Mouse (Mus musculus) G1E (cell line): ENCODE results near the gene Magi2. TPM values are rescaled to one million over a fixed set of nuclear protein-coding genes. Genes with fewer than 3 reads are reported as not detected.
"Not testable (repeated sequence)": the region's sequence is repeated elsewhere in the genome, so short reads cannot be mapped to it uniquely, and the experiment has no call there.

Source experiments
- ATAC-seq: 2 replicates; pipeline ENCODE4 v1.8.0; 2016; ENCODE audit warnings: mild to moderate bottlenecking; ENCODE audit not compliant: insufficient number of reproducible peaks, poor library complexity, low FRiP score, severe bottlenecking; ENCODE audit errors: extremely low read depth
- DNase-seq: peaks from one replicate; pipeline ENCODE4 v3.0.0; 2012; ENCODE audit warnings: low spot score
- H3K27me3 ChIP-seq: 2 replicates; pipeline ENCODE4 v1.6.1; 2012; ENCODE audit warnings: mild to moderate bottlenecking, low read length, inconsistent platforms; ENCODE audit not compliant: insufficient read depth
- H3K36me3 ChIP-seq: replicated peaks from 2 replicates; pipeline ENCODE3; 2012; ENCODE audit warnings: mild to moderate bottlenecking, inconsistent platforms
- H3K4me1 ChIP-seq: 2 replicates; pipeline ENCODE4 v1.6.1; 2012; ENCODE audit warnings: low read depth, low read length, inconsistent platforms, mixed read lengths; ENCODE audit not compliant: insufficient read depth
- H3K4me3 ChIP-seq: 2 replicates; pipeline ENCODE4 v1.5.1; 2012; ENCODE audit warnings: low read depth, mild to moderate bottlenecking, inconsistent platforms, low read length, moderate library complexity, mixed read lengths
- H3K9me3 ChIP-seq: replicated peaks from 2 replicates; pipeline ENCODE4 v1.6.1; 2012; ENCODE audit warnings: inconsistent platforms
- CTCF ChIP-seq: IDR thresholded peaks from 2 replicates; pipeline ENCODE4 v1.5.1; 2012; ENCODE audit warnings: low read depth, low read length, inconsistent platforms, mixed read lengths
- GATA1 ChIP-seq: IDR thresholded peaks from 2 replicates; pipeline ENCODE4 v1.6.1; 2012; ENCODE audit warnings: borderline replicate concordance, low read length, inconsistent platforms, mixed read lengths
- GATA2 ChIP-seq: IDR thresholded peaks from 2 replicates; pipeline ENCODE4 v1.6.1; 2012; ENCODE audit warnings: low read depth, low read length, inconsistent platforms, borderline replicate concordance
- POLR2AphosphoS5 ChIP-seq: IDR thresholded peaks from 2 replicates; pipeline ENCODE4 v1.6.1; 2012; ENCODE audit warnings: low read depth, low read length, inconsistent platforms; ENCODE audit not compliant: insufficient replicate concordance
- TAL1 ChIP-seq: conservative IDR thresholded peaks from 2 replicates; pipeline ENCODE4 v1.6.1; 2012; ENCODE audit warnings: low read depth, low read length, inconsistent platforms, mixed read lengths
- polyA plus RNA-seq: library from polyadenylated mRNA; stranded (reverse); fragments of >175 nt; gene quantifications from 2 replicates; pipeline ENCODE4 v1.2.3, GENCODE M21; 2012
- total RNA-seq, 2 experiments: library from RNA; stranded (forward) in 1 of 2; stranded (reverse) in 1 of 2; fragments of 200-1000 nt in 1 of 2; fragments of >200 nt in 1 of 2; fragmentation: Nextera tagmentation in 1 of 2; gene quantifications; 2 replicates each; pipeline ENCODE4 v1.2.3; 2014 to 2017

Magi2 gene
- total and polyA plus RNA-seq, 3 experiments, result 0.69 to 1.3 (median 1.1) TPM

DNA sequence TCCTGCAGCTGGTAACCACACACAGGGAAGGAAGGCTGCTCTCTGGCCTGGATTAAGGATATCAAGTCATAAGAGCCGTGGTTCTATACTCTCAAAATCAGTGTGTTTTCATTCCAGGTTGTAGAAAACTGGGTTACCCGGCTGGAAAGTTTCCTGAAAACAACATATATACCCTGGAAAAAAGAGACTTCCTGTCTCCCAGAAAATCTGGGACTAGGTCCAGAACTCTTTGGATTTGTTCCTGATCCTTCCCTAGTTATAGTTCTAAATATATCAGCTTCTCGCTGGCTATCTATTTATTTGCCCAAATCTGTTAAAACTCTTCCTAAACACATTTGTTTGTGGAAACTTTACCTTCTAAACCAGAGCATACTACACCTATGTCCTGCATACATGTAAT, 274.2 kb downstream of the Magi2 start:
- no peak for TF ChIP-seq TAL1
- TF ChIP-seq GATA2, result no peak
- TF ChIP-seq CTCF, result no peak
- no peak for TF ChIP-seq POLR2AphosphoS5
- TF ChIP-seq GATA1, result no peak
- DNase-seq (no peak), ATAC-seq (no peak)
- H3K9me3 ChIP-seq, result no peaks in the 10 kb centered on the region
- H3K36me3 ChIP-seq, result no peaks in the 10 kb centered on the region
- no peak overlapping the region for H3K4me3 ChIP-seq
- H3K4me1 ChIP-seq, result no peaks in the 10 kb centered on the region
- H3K27me3 ChIP-seq, result no peaks in the 10 kb centered on the region

DNA sequence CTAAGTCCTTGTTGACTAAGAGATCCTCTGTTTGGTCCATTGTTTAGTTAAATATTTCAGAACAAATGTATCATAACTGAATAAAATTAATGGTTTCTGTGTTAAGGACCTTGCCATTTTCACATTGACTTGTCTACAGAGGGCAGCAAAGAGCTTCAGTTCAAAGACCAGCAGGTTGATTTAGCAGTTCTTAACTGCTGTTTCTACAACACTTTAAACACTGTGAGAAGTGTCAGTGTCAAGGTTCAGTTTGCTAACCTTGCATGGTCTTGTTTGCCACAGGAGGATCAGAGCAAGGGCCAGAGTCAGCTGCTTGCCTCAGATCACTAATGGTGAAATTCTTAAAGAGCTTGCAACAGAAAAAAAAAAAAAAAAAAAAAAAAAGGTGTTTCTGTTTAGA, 295.3 kb downstream of the Magi2 start:
- no peaks in the 10 kb centered on the region for H3K27me3 ChIP-seq
- H3K4me1 ChIP-seq, result no peaks in the 10 kb centered on the region
- ATAC-seq, result no peak
- no peak for DNase-seq
- H3K4me3 ChIP-seq, result no peak overlapping the region
- no peak for TF ChIP-seq POLR2AphosphoS5
- TF ChIP-seq CTCF, result no peak
- no peak for TF ChIP-seq TAL1
- H3K36me3 ChIP-seq, result no peaks in the 10 kb centered on the region
- no peaks in the 10 kb centered on the region for H3K9me3 ChIP-seq

DNA sequence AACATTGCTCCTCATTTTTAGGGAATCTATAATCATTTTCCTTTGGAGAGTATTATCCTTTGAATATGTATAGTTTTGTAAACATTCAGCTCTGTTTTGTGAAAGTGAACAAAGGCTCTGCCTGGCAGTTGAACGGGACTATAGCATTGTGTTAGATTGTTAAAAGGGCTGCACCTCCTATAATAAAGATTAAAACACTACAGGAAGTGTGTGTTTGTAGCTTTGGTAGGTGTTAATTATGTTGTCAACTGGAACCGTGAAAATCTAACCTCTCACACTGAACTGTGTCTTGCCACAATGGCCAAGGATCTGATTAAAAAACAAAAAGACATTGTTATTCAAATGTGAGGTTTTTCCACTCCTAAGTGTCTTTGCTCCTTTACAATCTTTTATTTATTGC, 312.5 kb downstream of the Magi2 start:
- Histone ChIP-seq H3K4me1 (no peaks in the 10 kb centered on the region), H3K36me3 (no peaks in the 10 kb centered on the region), H3K9me3 (no peaks in the 10 kb centered on the region), H3K27me3 (no peaks in the 10 kb centered on the region), H3K4me3 (no peak overlapping the region)
- TF ChIP-seq GATA2, result no peak
- no peak for TF ChIP-seq TAL1
- TF ChIP-seq POLR2AphosphoS5, result no peak
- no peak for TF ChIP-seq CTCF
- ATAC-seq (no peak), DNase-seq (no peak)

DNA sequence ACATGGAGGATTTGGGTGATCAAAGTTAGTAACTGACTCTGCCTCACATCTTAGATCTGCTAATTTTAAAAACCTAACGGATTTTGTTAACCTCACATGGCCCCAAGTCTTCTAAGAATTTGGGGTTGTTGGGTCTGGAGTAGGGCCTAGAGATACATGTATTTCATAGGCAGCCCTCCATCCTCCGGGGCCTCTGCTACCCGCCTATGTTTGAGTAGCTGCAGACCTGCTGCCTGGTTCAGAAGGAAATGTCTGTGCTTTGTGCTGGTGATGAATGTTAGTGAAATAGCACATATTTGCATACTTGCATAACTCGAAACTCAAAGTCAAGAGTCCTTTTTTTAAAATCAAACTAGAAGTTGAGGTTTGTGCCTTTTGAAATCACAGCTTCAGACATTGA, 319.6 kb downstream of the Magi2 start:
- Histone ChIP-seq H3K4me1 (no peaks in the 10 kb centered on the region), H3K27me3 (no peaks in the 10 kb centered on the region), H3K9me3 (no peaks in the 10 kb centered on the region), H3K36me3 (no peaks in the 10 kb centered on the region), H3K4me3 (no peak overlapping the region)
- DNase-seq (no peak), ATAC-seq (no peak)
- no peak for TF ChIP-seq POLR2AphosphoS5
- TF ChIP-seq GATA1, result no peak
- no peak for TF ChIP-seq GATA2
- TF ChIP-seq CTCF, result no peak
- TF ChIP-seq TAL1, result no peak

DNA sequence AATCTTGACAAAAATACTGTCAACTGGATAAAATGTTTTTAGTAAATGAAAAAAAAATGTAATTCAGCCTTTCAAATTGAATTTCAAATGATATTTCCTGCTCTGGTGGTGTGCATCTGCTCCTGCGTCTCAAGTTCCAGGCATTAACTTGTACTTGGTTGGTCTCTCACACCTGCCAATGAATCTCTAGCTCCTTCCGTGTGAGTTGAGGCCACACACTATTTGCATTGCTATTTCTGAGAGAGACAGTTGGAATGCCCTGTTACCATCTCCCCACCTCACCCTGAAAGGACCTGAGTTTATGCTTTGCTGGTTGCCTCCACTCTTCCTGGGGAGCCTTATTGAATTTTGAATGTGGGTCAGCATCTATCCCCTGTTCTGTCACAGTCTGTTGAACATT, 320.1 kb downstream of the Magi2 start:
- Histone ChIP-seq H3K9me3 (no peaks in the 10 kb centered on the region), H3K27me3 (no peaks in the 10 kb centered on the region), H3K36me3 (no peaks in the 10 kb centered on the region), H3K4me1 (no peaks in the 10 kb centered on the region), H3K4me3 (no peak overlapping the region)
- no peak for ATAC-seq
- DNase-seq, result no peak
- TF ChIP-seq POLR2AphosphoS5, result no peak
- TF ChIP-seq TAL1, result no peak
- no peak for TF ChIP-seq GATA2
- TF ChIP-seq CTCF, result no peak
- no peak for TF ChIP-seq GATA1

DNA sequence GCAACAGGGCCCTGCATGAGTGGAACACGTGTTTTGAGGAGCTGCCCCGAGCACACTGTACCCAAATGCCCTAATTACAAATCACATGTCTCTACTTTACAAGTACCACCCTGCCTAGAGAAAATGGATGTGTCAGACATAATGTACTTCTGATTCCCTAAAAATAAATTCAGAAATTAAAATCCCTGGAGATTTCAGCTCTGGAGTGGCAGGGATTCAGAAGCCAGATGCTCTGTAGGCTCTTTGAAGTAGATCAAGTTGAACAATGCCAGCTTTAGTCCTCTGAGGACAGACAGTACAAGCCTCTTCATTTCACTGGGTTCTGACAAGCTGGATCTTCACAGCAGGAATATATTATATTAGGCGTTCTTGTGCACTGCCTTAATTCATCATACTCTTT, 326.7 kb downstream of the Magi2 start:
- no peaks in the 10 kb centered on the region for H3K4me1 ChIP-seq
- ATAC-seq (no peak), DNase-seq (no peak)
- no peaks in the 10 kb centered on the region for H3K27me3 ChIP-seq
- no peak for TF ChIP-seq GATA1
- no peak overlapping the region for H3K4me3 ChIP-seq
- H3K36me3 ChIP-seq, result no peaks in the 10 kb centered on the region
- no peaks in the 10 kb centered on the region for H3K9me3 ChIP-seq

DNA sequence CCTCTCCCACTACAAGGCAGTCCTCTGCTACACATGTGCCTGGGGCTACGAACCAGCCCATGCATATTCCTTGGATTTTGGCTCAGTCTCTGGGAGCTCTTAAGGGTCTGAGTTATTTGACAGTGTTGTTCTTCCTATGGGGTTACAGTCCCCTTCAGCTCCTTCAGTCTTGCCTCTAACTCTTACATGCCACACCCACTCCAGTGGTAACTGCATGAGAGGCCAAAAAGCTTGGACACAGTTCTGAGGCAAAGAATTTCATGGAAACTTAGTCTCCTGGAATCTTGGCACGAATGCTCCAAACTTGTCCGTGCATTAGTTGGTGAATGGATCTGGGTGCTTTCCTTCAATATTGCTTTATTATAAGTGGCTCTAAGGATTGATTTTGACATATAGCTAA, 338.8 kb downstream of the Magi2 start:
- Histone ChIP-seq H3K27me3 (no peaks in the 10 kb centered on the region), H3K4me3 (no peak overlapping the region), H3K36me3 (no peaks in the 10 kb centered on the region), H3K9me3 (no peaks in the 10 kb centered on the region), H3K4me1 (no peaks in the 10 kb centered on the region)
- DNase-seq (no peak), ATAC-seq (no peak)
- no peak for TF ChIP-seq GATA2
- no peak for TF ChIP-seq GATA1
- TF ChIP-seq POLR2AphosphoS5, result no peak
- TF ChIP-seq TAL1, result no peak
- no peak for TF ChIP-seq CTCF

DNA sequence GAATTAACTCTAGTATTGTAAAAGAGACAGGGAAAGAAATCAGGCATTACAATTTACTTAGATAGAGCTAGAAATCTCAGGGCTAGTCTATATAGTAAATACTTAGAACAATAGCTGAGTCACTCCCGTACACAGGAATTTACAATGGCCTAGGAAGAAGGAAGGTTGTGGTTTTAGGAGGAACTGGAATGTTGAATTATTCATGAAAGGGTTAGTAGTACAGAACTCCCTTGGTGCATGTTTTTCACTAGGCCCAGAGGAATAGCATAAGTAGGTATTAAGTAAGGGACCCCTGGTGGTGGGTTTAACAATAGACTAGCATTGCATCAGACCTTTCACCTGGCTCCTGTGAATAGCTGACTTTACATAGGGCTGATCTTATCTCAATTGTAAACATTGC, 339.3 kb downstream of the Magi2 start:
- not testable (repeated sequence) for ATAC-seq, H3K4me1 ChIP-seq, DNase-seq

More for the DNA sequence above, 339.3 kb downstream of the Magi2 start:
- H3K27me3 ChIP-seq, H3K36me3 ChIP-seq, H3K9me3 ChIP-seq, H3K4me3 ChIP-seq: not testable (repeated sequence)
